Mouse (Mus musculus) erythroblast, embryonic 14.5 days (primary cell): ENCODE results near the gene Thsd4.

Source experiments
- GATA1 ChIP-seq: IDR thresholded peaks from 2 replicates; pipeline ENCODE4 v1.6.1; 2012; ENCODE audit warnings: low read length, inconsistent platforms, mixed read lengths
- TAL1 ChIP-seq: IDR thresholded peaks from 3 replicates; pipeline ENCODE4 v1.6.1; 2012; ENCODE audit warnings: low read length, inconsistent platforms, mixed read lengths

DNA sequence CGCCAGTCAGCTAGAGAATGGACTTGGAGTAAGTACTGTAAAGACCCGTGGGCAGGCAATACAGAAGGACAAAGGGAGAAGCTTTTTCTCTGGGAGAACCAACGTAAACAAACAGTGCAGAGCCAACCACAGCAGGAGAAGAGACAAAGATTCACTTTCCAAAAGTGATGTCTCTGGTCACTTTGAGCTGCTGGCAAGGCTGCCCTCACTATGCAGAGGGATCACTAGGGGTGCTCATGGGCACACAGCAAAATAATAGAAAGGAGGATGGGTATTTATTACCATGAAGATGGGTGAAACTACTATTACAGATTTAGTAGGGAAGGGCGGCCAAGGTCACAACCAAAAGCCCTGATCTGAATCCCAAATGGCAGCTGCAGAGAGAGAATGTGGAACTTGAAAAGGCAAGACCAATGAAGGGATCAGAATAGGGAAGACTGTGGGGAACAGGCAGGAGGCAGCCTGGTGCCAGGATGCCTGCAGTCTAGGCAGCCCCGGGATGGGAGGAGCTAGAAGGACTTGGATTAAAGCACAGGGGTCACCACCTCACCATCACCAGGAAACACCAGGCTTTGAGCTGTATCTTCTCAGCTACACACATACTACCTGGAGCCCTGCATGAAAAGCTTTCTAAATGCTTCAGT is 450.1 kb downstream of the Thsd4 start:
- TF ChIP-seq TAL1: no peak
- TF ChIP-seq GATA1: no peak
